Mouse (Mus musculus) brain, embryonic 14.5 days (tissue): ENCODE data around the gene Enpp5.
A peak's percentile ranks its signal among the peaks of the same experiment; 100 is the strongest.

ENCODE experiments used
- CTCF ChIP-seq: fragments of 200-500 bp; IDR thresholded peaks from 2 replicates; pipeline ENCODE4 v1.5.1; 2012; ENCODE audit warnings: inconsistent platforms, mild to moderate bottlenecking, moderate library complexity, borderline replicate concordance; ENCODE audit not compliant: insufficient read depth, insufficient read length; ENCODE audit errors: extremely low read depth
- POLR2A ChIP-seq: fragments of 200-500 bp; IDR thresholded peaks from 2 replicates; pipeline ENCODE4 v1.6.1; 2012; ENCODE audit warnings: mild to moderate bottlenecking, inconsistent platforms, borderline replicate concordance; ENCODE audit not compliant: poor library complexity, insufficient read depth, insufficient read length, severe bottlenecking; ENCODE audit errors: extremely low read depth

DNA sequence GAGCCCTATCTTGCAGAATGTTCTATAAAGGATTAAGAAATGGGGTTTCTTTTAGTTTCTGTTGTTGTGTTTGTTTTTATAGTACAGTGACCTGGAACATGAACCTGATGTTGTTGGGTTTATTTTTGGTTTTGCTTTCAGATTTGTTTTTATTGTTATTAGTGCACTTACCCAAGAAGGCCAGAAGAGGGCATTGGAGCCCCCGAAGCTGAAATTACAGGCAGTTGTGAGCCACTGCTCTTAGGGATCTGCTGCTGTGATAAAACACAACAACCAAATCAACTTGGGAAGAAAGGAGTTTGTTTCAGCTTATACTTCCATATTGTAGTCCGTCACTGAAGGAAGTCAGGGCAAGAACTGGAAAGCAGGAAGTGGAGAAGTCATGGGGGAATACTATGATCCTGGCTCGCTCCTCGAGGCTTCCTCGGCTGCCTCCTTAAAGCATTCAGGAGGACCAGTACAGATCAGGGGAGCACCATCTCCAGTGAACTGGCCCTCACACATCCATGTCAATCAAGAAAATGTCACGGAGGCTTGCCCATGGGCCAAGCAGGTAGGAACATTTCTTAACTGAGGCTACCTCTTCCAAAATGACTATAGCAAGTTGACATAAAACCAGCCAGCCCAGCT, 2.4 kb upstream of the Enpp5 start:
- TF ChIP-seq POLR2A (no peak), CTCF (peak; percentile 61; the same call in 1 of the 2 replicates)
